Comparison of ENCODE assay signal across 37 mouse cellular contexts in the genomic region with DNA sequence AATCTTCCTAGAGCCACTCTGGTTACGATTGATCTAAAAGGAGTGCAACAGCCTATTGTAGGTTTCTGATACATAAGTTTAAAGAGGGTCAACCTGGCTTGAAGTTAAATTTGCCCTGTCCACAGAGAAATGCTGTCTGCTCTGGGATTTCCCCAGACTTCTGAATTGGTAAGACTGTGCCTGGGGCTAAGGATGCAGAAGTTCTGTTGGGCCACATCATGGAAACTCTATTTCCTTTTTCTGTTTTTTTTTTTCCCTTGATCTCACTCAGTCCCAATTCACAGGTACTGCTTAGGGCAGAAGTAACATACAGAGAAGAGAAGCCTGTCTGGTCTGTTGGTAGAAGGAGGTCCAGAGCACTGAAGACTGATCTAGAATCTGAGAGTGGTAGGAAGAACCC. TPM values are rescaled to one million over a fixed set of nuclear protein-coding genes. Genes with fewer than 3 reads are reported as not detected.
DNase-seq lines count a peak whose midpoint lies in the region; ATAC-seq and TF ChIP-seq lines count a peak whose summit lies in the region.
"Had no signal": no experiment of that assay in that cellular context is flagged by ENCODE, and none has a peak within 500 bp of the region (broad histone marks: within the 10 kb centered on the region; RNA-seq: fewer than 3 reads in every experiment).

No protein-coding gene starts in this region.

- WGBS in spleen, adult 2 months, result 38% methylated on average over 1 of the region's 1 CpGs

- TF ChIP-seq POLR2A in spleen, adult 2 months (IDR thresholded peaks at IDR 0.05; ENCODE audit: low read depth, low read length), result no peak

- peaks cover 3% of the 10 kb centered on the region for H3K4me1 ChIP-seq in spleen, adult 2 months (ENCODE audit: control insufficient read depth, insufficient read depth, insufficient read length)
- H3K4me1 ChIP-seq: forebrain, embryonic 12.5 days; heart, embryonic 10.5 days; heart, embryonic 15.5 days; hindbrain, embryonic 13.5 days; liver, embryonic 13.5 days; midbrain, embryonic 10.5 days; midbrain, embryonic 15.5 days had no signal

- peak overlapping the region; percentile 3; the same call in 1 of the 2 replicates for H3K27ac ChIP-seq in spleen, adult 2 months (ENCODE audit: insufficient read depth, low read length)
- H3K27ac ChIP-seq: forebrain, embryonic 12.5 days; heart, embryonic 10.5 days; heart, embryonic 15.5 days; hindbrain, embryonic 13.5 days; liver, embryonic 13.5 days; macrophage; midbrain, embryonic 10.5 days; midbrain, embryonic 15.5 days had no signal

- DNase-seq in spleen, adult 2 months (ENCODE audit: low read depth in 1 of 2, low spot score in 2 of 2), result peak in 1 of 2 experiments; percentile 59
- no peak for DNase-seq in spleen, postnatal 14 days (ENCODE audit: low spot score in 2 of 2)
- peak; percentile 78 for DNase-seq in splenic B cell, adult 2 months (ENCODE audit: low read depth, low spot score)
- DNase-seq in B cell, adult 2 months, result no peak
- DNase-seq in frontal cortex, postnatal 36 days (ENCODE audit: low spot score in 2 of 2), result no peak
- no peak for DNase-seq in gastrocnemius, postnatal 25 days
- DNase-seq: adrenal gland, postnatal 25 days; cerebellum, adult 11-12 months; cerebellum, postnatal 10 days; forebrain, postnatal 0 days; gastrocnemius, postnatal 10 days; heart, adult 11 months; kidney, adult 18-20 months; kidney, postnatal 4 days; layer of hippocampus, postnatal 36 days; left cerebral cortex, postnatal 4 days; liver, embryonic 13.5 days; lung, adult 18-20 months; lung, postnatal 10 days; right cerebral cortex, adult 18-20 months; spleen, adult 18-20 months; thymus, adult 18-20 months had no signal

- no peak overlapping the region for H3K4me3 ChIP-seq in spleen, adult 2 months (ENCODE audit: extremely low read depth, insufficient read depth, insufficient read length)
- H3K4me3 ChIP-seq: erythroblast, embryonic 14.5 days; forebrain, embryonic 12.5 days; heart, embryonic 10.5 days; heart, embryonic 15.5 days; hindbrain, embryonic 13.5 days; liver, embryonic 13.5 days; midbrain, embryonic 10.5 days; midbrain, embryonic 15.5 days had no signal

- no peaks in the 10 kb centered on the region for H3K36me3 ChIP-seq in spleen, adult 2 months (ENCODE audit: control insufficient read depth, insufficient read depth, low read length)
- 0 out of 2 replicates have a peak, but pooled peaks cover 2% of the 10 kb centered on the region for H3K36me3 ChIP-seq in splenic B cell, adult 2 months (ENCODE audit: control insufficient read depth, insufficient read depth, low read length, poor library complexity, severe bottlenecking)
- H3K36me3 ChIP-seq: forebrain, embryonic 12.5 days; heart, embryonic 10.5 days; heart, embryonic 15.5 days; hindbrain, embryonic 13.5 days; liver, embryonic 13.5 days; midbrain, embryonic 10.5 days; midbrain, embryonic 15.5 days had no signal

- TF ChIP-seq CTCF in spleen, adult 2 months (IDR thresholded peaks at IDR 0.05; ENCODE audit: extremely low read depth, insufficient read depth, insufficient read length, insufficient replicate concordance), result no peak

- peak; percentile 73 for ATAC-seq in activated CD4-positive, CD25-positive, alpha-beta regulatory T cell, adult 4 months
- ATAC-seq in inflammation-experienced regulatory T-cells, adult 6 months, result peak; percentile 80
- ATAC-seq: forebrain, postnatal 0 days; midbrain, embryonic 15.5 days had no signal

- H3K27me3 ChIP-seq in spleen, adult 2 months (ENCODE audit: control insufficient read depth, insufficient read depth, low read length), result no peaks in the 10 kb centered on the region
- no peaks in the 10 kb centered on the region for H3K27me3 ChIP-seq in splenic B cell, adult 2 months (ENCODE audit: control insufficient read depth, insufficient read depth, low read length, poor library complexity, severe bottlenecking)
- H3K27me3 ChIP-seq: forebrain, embryonic 12.5 days; heart, embryonic 15.5 days; hindbrain, embryonic 13.5 days; liver, embryonic 13.5 days; midbrain, embryonic 15.5 days had no signal

RNA-seq across cellular contexts. Expression of a gene that starts 8.0 kb away (rescaled TPM):
- 10.3 and 10.8 TPM in 2 replicates for polyA plus RNA-seq in spleen, adult 2 months (2012; rRNA removed)
- 100 to 1,000 TPM; 277 to 337 TPM for polyA plus RNA-seq in activated CD4-positive, CD25-positive, alpha-beta regulatory T cell, adult 4 months (2017; shearing (Covaris generic))
- 100 to 1,000 TPM; 183 to 507 (median 400) TPM for polyA plus RNA-seq in inflammation-experienced regulatory T-cells, adult 6 months (2017; shearing (Covaris generic))
- under 1 TPM in 1 of 2 experiments, not detected in 1; 0.96 TPM for total RNA-seq in gastrocnemius, postnatal 25 days (2021)
- total RNA-seq: forebrain, postnatal 0 days had no signal
- polyA plus RNA-seq: forebrain, embryonic 12.5 days; forebrain, postnatal 0 days; hindbrain, embryonic 13.5 days; midbrain, embryonic 10.5 days had no signal

RNA-seq across cellular contexts. Expression of a gene that starts 50.7 kb away (rescaled TPM):
- polyA plus RNA-seq in spleen, adult 2 months (2012; rRNA removed), result 0.04 TPM in 2 replicates
- under 1 TPM in 1 of 2 experiments, not detected in 1; 0.14 TPM for polyA plus RNA-seq in activated CD4-positive, CD25-positive, alpha-beta regulatory T cell, adult 4 months (2017; shearing (Covaris generic))
- polyA plus RNA-seq in inflammation-experienced regulatory T-cells, adult 6 months (2017; shearing (Covaris generic)), result not detected
- not detected for total RNA-seq in gastrocnemius, postnatal 25 days (2021)
- total RNA-seq: gastrocnemius, postnatal 10 days; heart, postnatal 25 days; left cerebral cortex, postnatal 4 days had no signal
- polyA plus RNA-seq: erythroblast, embryonic 14.5 days; G1E; heart, embryonic 15.5 days; intestine, embryonic 14.5 days; kidney, embryonic 16.5 days; liver, embryonic 13.5 days; macrophage; stomach, embryonic 16.5 days had no signal

Comparison
In these comparisons a context has a peak if more than half of its experiments do, and no peak if none do; other contexts are left out.
1. RNA of a gene that starts 8.0 kb away (polyA plus RNA-seq): 183 to 507 TPM in inflammation-experienced regulatory T-cells, adult 6 months and 277 to 337 TPM in activated CD4-positive, CD25-positive, alpha-beta regulatory T cell, adult 4 months; 10.3 to 10.8 TPM in spleen, adult 2 months; every median in the first group is over 10 times any median in the second.